Mouse (Mus musculus) WW6 (cell line): ENCODE data around the gene Rufy3.
A peak's percentile ranks its signal among the peaks of the same experiment; 100 is the strongest.

ENCODE experiments used
- DNase-seq: peaks from one replicate; pipeline ENCODE4 v3.0.0-alpha.2; 2013; ENCODE audit warnings: low read depth, low spot score

Gene Rufy3

GRCm38 (mm10) chr5:88629125-88629524, 64.3 kb downstream of the Rufy3 start:
- DNase-seq, result no peak

GRCm38 (mm10) chr5:88629987-88630386, 65.1 kb downstream of the Rufy3 start:
- no peak for DNase-seq

DNA sequence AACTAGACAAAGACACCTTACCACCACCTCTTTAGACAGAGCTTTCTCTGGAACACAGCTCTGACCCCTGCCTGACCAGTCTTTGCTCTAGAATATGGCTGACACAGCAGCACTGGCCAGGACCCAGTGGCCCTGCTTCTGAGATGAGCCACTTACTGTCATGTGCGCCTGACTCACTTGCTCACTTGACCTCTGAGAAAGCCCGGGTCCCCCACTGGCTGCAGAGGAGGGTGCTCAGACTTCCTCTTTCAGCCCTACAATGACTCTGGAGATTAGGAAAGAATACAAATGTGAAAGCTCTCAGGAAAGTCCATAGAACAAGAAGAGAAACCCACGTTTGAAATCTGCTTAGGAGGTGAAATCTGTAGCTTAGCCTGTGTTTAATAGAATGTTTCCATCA, 66.0 kb downstream of the Rufy3 start:
- DNase-seq, result no peak

GRCm38 (mm10) chr5:88631545-88631944, 66.7 kb downstream of the Rufy3 start:
- no peak for DNase-seq

GRCm38 (mm10) chr5:88632463-88632862, 67.6 kb downstream of the Rufy3 start:
- DNase-seq, result no peak

- DNase-seq, result no peak
These were observed 69.2 kb downstream of the Rufy3 start for GRCm38 (mm10) chr5:88634076-88634475.

DNA sequence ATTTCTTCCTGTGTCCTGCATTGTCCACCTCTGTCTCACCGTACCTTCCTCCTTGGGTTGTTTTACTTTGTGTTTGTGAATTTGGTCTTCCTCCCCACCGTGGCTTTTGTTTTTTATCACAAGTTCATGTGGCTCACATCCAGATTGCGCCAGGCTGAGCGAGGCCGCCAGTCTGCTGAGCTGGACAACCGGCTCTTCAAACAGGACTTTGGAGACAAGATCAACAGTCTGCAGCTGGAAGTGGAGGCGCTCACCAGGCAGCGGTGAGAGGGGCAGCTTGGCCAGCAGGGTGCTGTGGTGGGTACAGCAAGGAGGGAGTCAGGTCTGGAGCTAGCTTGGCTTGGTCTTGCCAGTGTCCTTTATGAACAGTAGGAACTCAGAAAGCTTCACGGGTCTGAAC, 77.9 kb downstream of the Rufy3 start:
- no peak for DNase-seq

GRCm38 (mm10) chr5:88643491-88643890, 78.7 kb downstream of the Rufy3 start:
- DNase-seq, result no peak

- no peak for DNase-seq
These were observed 80.1 kb downstream of the Rufy3 start for GRCm38 (mm10) chr5:88644901-88645300.

GRCm38 (mm10) chr5:88645405-88645804, 80.6 kb downstream of the Rufy3 start:
- no peak for DNase-seq

GRCm38 (mm10) chr5:88649250-88650173, 84.7 kb downstream of the Rufy3 start:
- DNase-seq, result no peak

DNA sequence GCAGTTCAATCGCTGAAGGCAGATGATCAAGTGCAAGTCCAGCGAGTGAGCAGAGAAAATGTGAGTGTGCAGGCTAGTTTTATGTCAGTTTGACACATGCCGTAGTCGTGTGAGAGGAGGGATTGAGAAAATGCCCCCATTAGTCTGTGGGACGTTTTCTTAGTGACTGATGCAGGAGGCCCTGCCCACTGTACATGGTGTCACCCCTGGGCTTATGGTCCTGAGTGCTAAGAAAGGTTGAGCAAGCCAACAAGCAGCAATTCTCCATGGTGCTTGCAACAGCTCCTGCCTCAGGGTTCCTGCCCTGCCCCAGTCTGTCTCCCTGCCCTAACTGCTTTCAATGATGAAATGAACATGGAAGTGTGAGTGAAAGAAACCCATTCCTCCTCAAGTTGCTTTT, 87.7 kb downstream of the Rufy3 start:
- no peak for DNase-seq

GRCm38 (mm10) chr5:88657868-88658267, 93.0 kb downstream of the Rufy3 start:
- no peak for DNase-seq

DNA sequence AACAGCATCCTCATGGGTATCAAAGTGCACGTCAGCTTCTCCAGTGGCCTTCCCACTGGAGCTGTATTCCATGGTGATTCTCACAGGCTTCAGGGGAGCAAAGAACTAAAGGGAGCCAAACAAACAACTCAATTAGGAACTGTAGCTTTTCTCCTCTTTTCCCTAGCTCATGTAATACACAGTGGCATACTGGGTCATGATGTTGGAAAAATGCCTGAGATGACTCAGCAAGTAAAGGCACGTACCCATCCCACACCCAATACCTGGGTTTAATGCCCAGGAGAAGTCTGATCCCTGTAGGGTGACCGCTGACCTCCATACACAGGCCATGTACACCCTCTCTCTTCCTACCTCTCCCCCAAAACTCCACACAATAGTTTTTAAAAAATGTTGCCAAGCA, 98.3 kb downstream of the Rufy3 start:
- DNase-seq, result no peak

DNA sequence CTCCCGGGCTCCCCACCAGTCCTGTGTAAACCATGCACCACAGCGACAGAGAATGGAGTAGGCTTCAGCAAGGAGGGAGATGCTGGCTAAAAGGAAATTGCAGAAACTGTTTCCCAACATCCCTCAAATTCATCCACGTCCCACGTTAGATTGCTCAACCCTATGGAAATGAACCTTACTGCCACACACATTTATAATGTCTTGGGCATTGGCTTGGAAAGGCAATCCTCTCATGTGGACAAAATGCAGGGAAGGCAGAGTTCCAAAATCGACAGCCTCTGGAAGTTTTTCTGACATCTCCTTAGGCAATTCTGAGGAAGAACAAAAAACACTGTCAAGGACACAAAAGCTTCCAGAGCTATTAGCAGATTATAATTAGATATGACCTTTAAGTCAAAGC, 99.0 kb downstream of the Rufy3 start:
- DNase-seq, result no peak

DNA sequence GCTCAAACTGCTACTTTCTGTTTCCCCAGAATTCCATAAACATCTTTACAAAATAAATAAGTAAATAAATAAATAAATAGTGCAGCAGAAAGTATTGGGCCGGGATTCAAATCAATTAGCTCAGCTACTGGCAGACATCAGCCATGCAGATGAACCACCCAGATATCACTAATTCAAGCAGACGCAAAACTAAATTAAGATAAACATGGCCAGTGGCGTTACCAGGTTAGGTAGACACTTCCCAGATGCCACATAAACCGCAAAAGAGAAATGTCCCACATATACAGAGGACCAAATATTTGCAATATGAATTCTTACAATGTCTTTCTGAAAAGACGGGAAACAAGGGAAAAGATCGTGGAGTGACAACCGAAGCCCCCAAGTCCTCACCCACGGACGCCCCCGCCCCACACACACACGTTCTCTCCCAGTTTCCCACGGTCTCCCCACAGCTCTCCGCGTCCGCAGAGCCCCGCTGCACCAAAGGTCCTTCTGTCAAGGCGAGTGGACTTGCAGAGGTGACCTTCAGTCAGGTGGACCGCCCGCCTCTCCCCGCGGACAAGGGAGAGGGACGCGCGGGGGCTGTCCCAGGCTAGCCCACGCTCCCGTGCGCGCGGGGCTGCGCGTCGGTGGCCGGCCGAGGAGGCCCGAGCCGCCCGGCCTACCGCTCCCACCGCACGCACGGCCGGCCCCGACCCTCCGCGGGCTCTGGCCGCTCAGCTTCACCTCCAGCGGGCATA, 110.0 kb downstream of the Rufy3 start:
- no peak for DNase-seq

DNA sequence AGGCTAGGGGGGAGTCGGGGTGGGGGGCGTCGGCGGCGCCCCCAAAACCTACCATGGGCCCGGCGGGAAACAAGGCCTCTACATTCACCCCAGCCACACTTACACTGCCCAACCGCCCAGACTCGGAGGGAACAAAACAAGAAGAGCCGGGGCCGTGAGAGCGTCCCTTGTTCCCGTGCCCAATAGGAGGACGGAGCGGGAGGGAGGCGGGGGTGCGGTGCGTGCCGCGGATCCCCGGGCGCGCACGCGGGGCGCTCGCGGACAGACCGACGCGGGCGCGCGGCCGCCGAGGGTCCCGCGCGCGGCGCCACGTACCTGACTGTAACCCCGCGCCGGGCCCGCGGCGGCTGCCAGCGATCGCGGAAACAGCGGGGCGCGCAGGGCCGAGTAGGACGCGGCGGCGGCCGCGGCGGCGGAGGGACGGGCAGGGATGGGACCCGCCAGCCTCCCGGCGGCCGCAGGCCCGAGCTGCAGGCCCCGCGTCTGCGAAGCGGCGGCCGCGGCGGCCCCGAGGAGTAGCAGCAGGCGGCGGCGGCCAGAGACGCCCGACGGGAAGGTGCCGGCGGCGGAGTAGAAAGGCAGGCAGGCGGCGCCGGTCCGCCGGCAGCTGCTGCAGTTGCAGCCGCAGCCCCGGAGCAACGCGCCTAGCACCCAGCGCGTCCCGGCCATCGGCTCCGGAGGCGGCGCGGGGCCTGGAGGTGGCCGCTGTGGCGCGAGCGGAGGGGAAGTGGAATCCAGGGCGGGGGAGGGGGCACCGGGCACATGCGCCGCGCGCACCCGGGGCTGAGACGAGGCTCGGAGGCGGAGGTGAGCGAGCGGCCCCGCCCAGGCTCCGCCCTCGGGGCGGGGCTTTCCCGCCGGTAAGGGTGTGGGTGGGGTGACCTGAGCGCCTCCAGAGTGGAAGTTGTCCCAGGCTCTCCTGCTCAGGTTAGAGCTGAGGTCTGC, 110.9 kb downstream of the Rufy3 start, which contains the start of gene Grsf1:
Gene Grsf1, minus strand, starts transcription at position 729 of the 945 bp plus-strand sequence.
- peak; percentile 78 for DNase-seq

- DNase-seq, result no peak
These were observed 114.1 kb downstream of the Rufy3 start for GRCm38 (mm10) chr5:88678929-88679328.

DNA sequence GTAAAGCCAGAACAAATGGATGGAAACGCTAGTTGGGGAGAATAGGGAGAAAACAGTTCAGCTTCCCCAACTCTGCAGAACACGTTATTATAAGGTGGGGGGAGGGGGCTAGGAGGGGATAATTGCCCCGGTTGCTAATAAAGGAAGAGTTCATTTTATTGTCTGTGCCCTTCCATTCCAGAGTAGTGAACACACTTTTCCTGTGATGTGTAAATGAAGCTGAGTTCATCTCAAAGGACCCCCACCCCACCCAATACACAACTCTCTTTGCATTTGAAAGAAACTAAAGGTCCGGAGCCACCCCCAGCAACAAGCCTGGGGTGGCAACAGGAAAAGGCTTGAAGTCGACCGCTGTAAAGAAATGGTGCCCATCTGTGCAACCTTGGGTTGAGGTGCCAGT, 114.5 kb downstream of the Rufy3 start:
- DNase-seq, result no peak

DNA sequence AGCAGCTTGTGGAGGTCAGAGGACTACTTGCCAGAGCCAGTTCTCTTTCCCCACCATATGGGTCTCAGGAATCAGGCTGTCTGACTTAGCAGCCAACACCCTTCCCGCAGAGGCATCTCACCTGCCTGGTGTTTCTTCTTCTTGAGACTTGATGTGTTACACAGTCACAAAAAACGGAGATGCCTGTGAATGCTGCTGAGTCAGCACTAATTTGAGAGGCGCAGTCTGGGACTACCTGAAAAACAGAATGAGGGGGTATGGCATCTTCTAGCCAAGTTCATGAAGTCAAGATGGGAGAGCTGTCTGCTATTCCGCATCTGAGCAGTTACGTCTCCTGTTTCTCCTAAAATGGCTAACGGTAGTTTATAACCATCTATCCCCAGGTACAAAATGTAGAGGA, 115.7 kb downstream of the Rufy3 start:
- no peak for DNase-seq

DNA sequence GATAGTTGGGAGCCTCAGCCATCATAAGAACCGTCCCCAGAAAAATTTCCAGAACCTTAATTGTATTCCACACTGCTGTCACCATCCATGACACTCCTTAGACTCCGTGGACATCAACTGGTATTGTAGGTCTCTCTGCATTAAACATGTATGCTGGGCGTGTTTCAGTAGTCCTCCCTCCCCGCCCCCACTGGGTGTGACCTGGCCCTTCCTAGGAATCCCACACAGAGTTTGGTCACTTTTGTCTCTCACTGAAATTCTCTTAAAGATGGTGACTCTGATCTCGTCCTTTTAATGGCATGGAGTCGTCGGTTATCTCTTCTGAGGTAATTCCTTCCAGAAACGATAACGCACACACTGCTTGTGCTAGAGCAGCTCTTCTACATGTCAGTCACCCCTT, 118.9 kb downstream of the Rufy3 start:
- no peak for DNase-seq

DNA sequence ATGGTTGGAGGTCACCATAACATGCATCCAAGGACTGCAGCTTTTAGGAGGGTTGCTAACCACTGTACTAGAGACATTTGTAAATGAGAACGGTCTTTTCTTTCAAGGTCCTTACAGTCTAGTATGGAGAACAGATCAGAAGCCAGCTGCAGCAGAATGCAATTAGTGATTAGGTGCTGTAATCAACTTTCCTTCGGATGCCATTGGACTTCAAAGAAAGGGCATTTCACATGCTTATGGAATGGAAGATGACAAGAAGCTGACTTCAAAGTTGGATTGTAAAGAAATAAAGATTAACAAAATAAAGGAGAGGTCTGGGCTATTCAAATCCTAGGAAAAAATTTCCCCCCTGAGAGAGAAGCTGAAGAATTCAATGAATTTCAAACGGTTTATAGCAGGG, 119.4 kb downstream of the Rufy3 start:
- DNase-seq, result no peak
